Mouse (Mus musculus) erythroblast, embryonic 14.5 days (primary cell): ENCODE results near the gene Bbs12.

Experiments
- GATA1 ChIP-seq: IDR thresholded peaks from 2 replicates; pipeline ENCODE4 v1.6.1; 2012; ENCODE audit warnings: low read length, inconsistent platforms, mixed read lengths
- TAL1 ChIP-seq: IDR thresholded peaks from 3 replicates; pipeline ENCODE4 v1.6.1; 2012; ENCODE audit warnings: low read length, inconsistent platforms, mixed read lengths

- TF ChIP-seq TAL1 = no peak
- TF ChIP-seq GATA1 = no peak
These were observed 16.1 kb downstream of the Bbs12 start for GRCm38 (mm10) chr3:37328489-37328888.
